Comparison of ENCODE assay signal across 8 mouse cellular contexts in genomic region chr13:21402287-21402846, GRCm38 (mm10). TPM values are rescaled to one million over a fixed set of nuclear protein-coding genes. Genes with fewer than 3 reads are reported as not detected.
A peak's percentile ranks its signal among the peaks of the same experiment; 100 is the strongest.
DNase-seq lines count a peak whose midpoint lies in the region; ATAC-seq and TF ChIP-seq lines count a peak whose summit lies in the region.

Zkscan3 (minus strand) TSS chr13:21402755.

- no peaks in the 10 kb centered on the region for H3K9me3 ChIP-seq in G1E (replicated peaks)
- no peaks in the 10 kb centered on the region for H3K9me3 ChIP-seq in forebrain, postnatal 0 days (ENCODE audit: low read length)
- no peaks in the 10 kb centered on the region for H3K9me3 ChIP-seq in lung, embryonic 16.5 days (ENCODE audit: control insufficient read depth, low read length)

- H3K36me3 ChIP-seq in G1E (replicated peaks): peaks cover 31% of the 10 kb centered on the region
- H3K36me3 ChIP-seq in forebrain, postnatal 0 days (ENCODE audit: insufficient read depth): peaks cover 3% of the 10 kb centered on the region; the same call in 1 of the 2 replicates
- H3K36me3 ChIP-seq in lung, embryonic 16.5 days (ENCODE audit: control insufficient read depth, insufficient read depth, low read length): peaks cover 7% of the 10 kb centered on the region

- H3K4me3 ChIP-seq in G1E (ENCODE audit: low read depth, low read length): peak within 1 kb of the TSS; percentile 88
- H3K4me3 ChIP-seq in forebrain, postnatal 0 days (ENCODE audit: low read depth, low read length): peak within 1 kb of the TSS; percentile 95
- H3K4me3 ChIP-seq in lung, embryonic 16.5 days (ENCODE audit: low read length): peak within 1 kb of the TSS; percentile 68

- no peaks in the 10 kb centered on the region for H3K27me3 ChIP-seq in G1E (ENCODE audit: insufficient read depth, low read length)
- H3K27me3 ChIP-seq in forebrain, postnatal 0 days (ENCODE audit: insufficient read depth, low read length): no peaks in the 10 kb centered on the region
- no peaks in the 10 kb centered on the region for H3K27me3 ChIP-seq in lung, embryonic 16.5 days (ENCODE audit: control insufficient read depth, insufficient read depth, low read depth, low read length)

- peaks cover 26% of the 10 kb centered on the region for H3K4me1 ChIP-seq in G1E (ENCODE audit: insufficient read depth, low read depth, low read length)
- peaks cover 14% of the 10 kb centered on the region; the same call in 1 of the 2 replicates for H3K4me1 ChIP-seq in forebrain, postnatal 0 days (ENCODE audit: insufficient read depth)
- peaks cover 8% of the 10 kb centered on the region for H3K4me1 ChIP-seq in lung, embryonic 16.5 days (replicated peaks; ENCODE audit: control insufficient read depth, insufficient read depth, low read length)

- peak within 1 kb of the TSS; percentile 72 for H3K27ac ChIP-seq in forebrain, postnatal 0 days (ENCODE audit: low read depth, low read length)
- H3K27ac ChIP-seq in lung, embryonic 16.5 days (ENCODE audit: low read length): peak within 1 kb of the TSS; percentile 45

- DNase-seq in G1E (ENCODE audit: low spot score): peak; percentile 67
- peak; percentile 79 to 86 for DNase-seq in cerebellum, adult 18-20 months
- DNase-seq in forebrain, postnatal 0 days: peak; percentile 92
- peak; percentile 89 for DNase-seq in heart, postnatal 4 days
- peak; percentile 58 to 78 for DNase-seq in layer of hippocampus, adult 8-10 months (ENCODE audit: low spot score in 2 of 2)
- peak; percentile 68 for DNase-seq in ovary, postnatal 10 days (ENCODE audit: low spot score)
- DNase-seq in thymus, postnatal 10 days (ENCODE audit: low spot score in 2 of 2): peak; percentile 72 to 86

- H3K4me2 ChIP-seq in forebrain, postnatal 0 days (ENCODE audit: low read depth): peak within 1 kb of the TSS; percentile 63
- H3K4me2 ChIP-seq in lung, embryonic 16.5 days (ENCODE audit: low read depth, low read length): peak within 1 kb of the TSS; percentile 76

- peak within 1 kb of the TSS; percentile 87 for H3K9ac ChIP-seq in forebrain, postnatal 0 days
- peak within 1 kb of the TSS; percentile 79 for H3K9ac ChIP-seq in lung, embryonic 16.5 days (ENCODE audit: low read length)

- no peak for TF ChIP-seq CTCF in G1E (IDR thresholded peaks at IDR 0.05; ENCODE audit: low read depth, low read length)
- no peak for TF ChIP-seq CTCF in forebrain, postnatal 0 days (IDR thresholded peaks at IDR 0.05; ENCODE audit: low read depth)

- peak; percentile 91 for ATAC-seq in G1E (ENCODE audit: extremely low read depth, insufficient number of reproducible peaks, low FRiP score, poor library complexity, severe bottlenecking)
- ATAC-seq in forebrain, postnatal 0 days: peak; percentile 99
- ATAC-seq in lung, embryonic 16.5 days (ENCODE audit: low read depth): peak; percentile 95

- under 1% methylated on average over 35 of the region's 35 CpGs for WGBS in forebrain, postnatal 0 days
- WGBS in lung, embryonic 16.5 days: under 1% methylated on average over 35 of the region's 35 CpGs

RNA-seq across cellular contexts. Expression of gene Zkscan3, which starts in this region (rescaled TPM):
- total RNA-seq in G1E (2014; fragmentation: Nextera tagmentation) (60.6 and 78.1 TPM in 2 replicates), G1E (2017) (59.0 and 59.3 TPM in 2 replicates)
- 4.6 and 5.5 TPM in 2 replicates for polyA plus RNA-seq in G1E (2012)
- 51.8 and 54.0 TPM in 2 replicates for total RNA-seq in forebrain, postnatal 0 days (2014; rRNA removed)
- 42.2 and 45.6 TPM in 2 replicates for polyA plus RNA-seq in forebrain, postnatal 0 days (2015; fragmentation: Nextera tagmentation; extraction: Ambion mirVana)
- total RNA-seq in heart, postnatal 4 days (2021): 10 to 100 TPM; 37.9 to 43.5 TPM
- total RNA-seq in layer of hippocampus, adult 8-10 months (2022): 10 to 100 TPM; 38.0 to 47.9 (median 44.9) TPM
- 84.4 and 85.3 TPM in 2 replicates for polyA plus RNA-seq in lung, embryonic 16.5 days (2015; fragmentation: Nextera tagmentation; extraction: Ambion mirVana)

Comparison
In these comparisons a context has a peak if more than half of its experiments do, and no peak if none do; other contexts are left out.
1. Peak in every context shown above with its lines: DNase-seq, ATAC-seq, H3K4me3 ChIP-seq and H3K27ac ChIP-seq.